8 mouse cellular contexts compared by ENCODE assay signal in the genomic region with DNA sequence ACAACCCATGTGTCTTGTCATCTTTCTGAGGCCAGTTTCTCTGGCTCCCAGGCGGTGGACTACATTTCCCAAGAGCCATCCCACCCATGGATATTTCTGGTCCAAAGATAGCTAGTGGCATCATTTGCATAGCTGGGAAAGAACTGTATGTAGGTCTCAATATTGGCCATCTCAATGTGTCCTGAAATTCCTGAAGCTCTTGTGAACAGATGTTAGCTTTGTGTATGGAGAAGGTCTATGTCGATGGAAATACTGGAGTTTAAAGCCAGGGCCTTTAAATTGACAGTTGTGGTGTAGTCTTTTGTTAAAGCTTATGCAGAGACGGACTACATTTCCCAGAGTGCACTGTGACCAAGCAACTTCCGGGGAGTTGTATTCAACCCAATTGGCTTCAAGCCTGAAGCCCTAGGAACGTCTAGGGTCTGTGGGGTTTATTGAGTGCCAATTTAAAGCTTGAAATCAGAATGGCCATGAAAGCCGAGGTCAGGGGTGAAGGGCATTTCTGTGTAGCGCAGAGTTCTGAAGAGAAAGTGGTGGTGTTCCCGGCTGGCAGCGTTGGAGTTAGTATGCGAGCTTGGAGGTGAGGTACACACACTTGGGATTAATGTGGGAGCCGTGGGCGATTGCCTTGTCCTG. TPM values are rescaled to one million over a fixed set of nuclear protein-coding genes. Genes with fewer than 3 reads are reported as not detected.
DNase-seq lines count a peak whose midpoint lies in the region; ATAC-seq and TF ChIP-seq lines count a peak whose summit lies in the region.

No protein-coding gene starts in this region.

- no peak for TF ChIP-seq CTCF in brain, embryonic 14.5 days (IDR thresholded peaks at IDR 0.05; ENCODE audit: borderline replicate concordance, extremely low read depth, insufficient read depth, insufficient read length)
- TF ChIP-seq CTCF in midbrain, postnatal 0 days (IDR thresholded peaks at IDR 0.05), result no peak

- peaks cover 7% of the 10 kb centered on the region for H3K36me3 ChIP-seq in heart, embryonic 11.5 days (ENCODE audit: control insufficient read depth, insufficient read depth, low read length)
- peaks cover 31% of the 10 kb centered on the region for H3K36me3 ChIP-seq in kidney, embryonic 15.5 days
- H3K36me3 ChIP-seq in limb, embryonic 15.5 days, result peaks cover 29% of the 10 kb centered on the region
- H3K36me3 ChIP-seq in midbrain, postnatal 0 days (ENCODE audit: insufficient read depth, low read length), result peaks cover 2% of the 10 kb centered on the region; the same call in 1 of the 2 replicates

- TF ChIP-seq POLR2A in brain, embryonic 14.5 days (IDR thresholded peaks at IDR 0.05; ENCODE audit: borderline replicate concordance, extremely low read depth, insufficient read depth, insufficient read length, poor library complexity, severe bottlenecking), result no peak

- peak; percentile 78 for ATAC-seq in erythroblast, adult 5-6 weeks (replicated peaks; ENCODE audit: low FRiP score, poor library complexity, severe bottlenecking)
- ATAC-seq in heart, embryonic 11.5 days (replicated peaks; ENCODE audit: insufficient number of reproducible peaks, low FRiP score, low TSS enrichment), result peak; percentile 69; the same call in 1 of the 2 replicates
- ATAC-seq in kidney, embryonic 15.5 days (replicated peaks; ENCODE audit: low FRiP score), result peak; percentile 59
- no peak for ATAC-seq in limb, embryonic 15.5 days (ENCODE audit: insufficient number of reproducible peaks, low FRiP score, low TSS enrichment, low read depth)
- peak; percentile 71 for ATAC-seq in midbrain, postnatal 0 days (ENCODE audit: low FRiP score)

- H3K27me3 ChIP-seq in heart, embryonic 11.5 days (ENCODE audit: control insufficient read depth, insufficient read depth, low read length), result no peaks in the 10 kb centered on the region
- H3K27me3 ChIP-seq in kidney, embryonic 15.5 days, result no peaks in the 10 kb centered on the region
- H3K27me3 ChIP-seq in limb, embryonic 15.5 days, result no peaks in the 10 kb centered on the region
- no peaks in the 10 kb centered on the region for H3K27me3 ChIP-seq in midbrain, postnatal 0 days (ENCODE audit: insufficient read depth, low read length)

- H3K4me3 ChIP-seq in heart, embryonic 11.5 days (ENCODE audit: low read depth, low read length), result peak overlapping the region; percentile 76
- peak overlapping the region; percentile 65 for H3K4me3 ChIP-seq in kidney, embryonic 15.5 days (replicated peaks)
- peak overlapping the region; percentile 63 for H3K4me3 ChIP-seq in limb, embryonic 15.5 days
- peak overlapping the region; percentile 53 for H3K4me3 ChIP-seq in midbrain, postnatal 0 days (ENCODE audit: low read depth, low read length)

- peaks cover 10% of the 10 kb centered on the region; the same call in 1 of the 2 replicates for H3K4me1 ChIP-seq in heart, embryonic 11.5 days (ENCODE audit: control insufficient read depth, insufficient read depth, low read length)
- peaks cover 31% of the 10 kb centered on the region for H3K4me1 ChIP-seq in kidney, embryonic 15.5 days
- peaks cover 33% of the 10 kb centered on the region for H3K4me1 ChIP-seq in limb, embryonic 15.5 days
- H3K4me1 ChIP-seq in midbrain, postnatal 0 days (ENCODE audit: insufficient read depth, low read length), result peaks cover 23% of the 10 kb centered on the region

- 3% methylated on average over 12 of the region's 12 CpGs for WGBS in heart, embryonic 11.5 days (ENCODE audit: insufficient replicate concordance)
- WGBS in kidney, embryonic 15.5 days, result 2% methylated on average over 12 of the region's 12 CpGs
- WGBS in limb, embryonic 15.5 days, result 2% methylated on average over 12 of the region's 12 CpGs
- WGBS in midbrain, postnatal 0 days, result 1% methylated on average over 12 of the region's 12 CpGs

- H3K9ac ChIP-seq in heart, embryonic 11.5 days (ENCODE audit: low read depth, low read length), result peak overlapping the region; percentile 74
- H3K9ac ChIP-seq in kidney, embryonic 15.5 days, result peak overlapping the region; percentile 65
- H3K9ac ChIP-seq in limb, embryonic 15.5 days, result peak overlapping the region; percentile 52
- peak overlapping the region; percentile 57 for H3K9ac ChIP-seq in midbrain, postnatal 0 days (replicated peaks; ENCODE audit: low read length, poor library complexity, severe bottlenecking)

- DNase-seq in CD4-positive helper T cell, adult 2 months (ENCODE audit: low read depth, low spot score), result peak; percentile 82
- DNase-seq in brain, embryonic 14.5 days (ENCODE audit: low read depth), result peak; percentile 97
- peak; percentile 95 for DNase-seq in midbrain, postnatal 0 days (ENCODE audit: low spot score)
- peak; percentile 51 to 82 for DNase-seq in spleen, postnatal 10 days (ENCODE audit: low spot score in 2 of 2)

- H3K9me3 ChIP-seq in heart, embryonic 11.5 days (replicated peaks; ENCODE audit: control insufficient read depth, low read length), result no peaks in the 10 kb centered on the region
- H3K9me3 ChIP-seq in kidney, embryonic 15.5 days (replicated peaks), result no peaks in the 10 kb centered on the region
- no peaks in the 10 kb centered on the region for H3K9me3 ChIP-seq in limb, embryonic 15.5 days
- H3K9me3 ChIP-seq in midbrain, postnatal 0 days (ENCODE audit: low read length), result no peaks in the 10 kb centered on the region

- peak overlapping the region; percentile 66 for H3K27ac ChIP-seq in heart, embryonic 11.5 days (ENCODE audit: low read depth, low read length)
- peak overlapping the region; percentile 33 for H3K27ac ChIP-seq in kidney, embryonic 15.5 days
- H3K27ac ChIP-seq in limb, embryonic 15.5 days, result no peak overlapping the region
- H3K27ac ChIP-seq in midbrain, postnatal 0 days (ENCODE audit: low read depth, low read length), result peak overlapping the region; percentile 80

- peak overlapping the region; percentile 68 for H3K4me2 ChIP-seq in heart, embryonic 11.5 days
- peak overlapping the region; percentile 64 for H3K4me2 ChIP-seq in kidney, embryonic 15.5 days
- H3K4me2 ChIP-seq in limb, embryonic 15.5 days, result peak overlapping the region; percentile 56
- peak overlapping the region; percentile 64 for H3K4me2 ChIP-seq in midbrain, postnatal 0 days (ENCODE audit: low read depth, low read length, poor library complexity, severe bottlenecking)

RNA-seq across cellular contexts. Expression of a gene that starts 2.8 kb away (rescaled TPM):
- polyA plus RNA-seq in brain, embryonic 14.5 days (2012; rRNA removed), result 12.2 and 14.8 TPM in 2 replicates
- total RNA-seq in erythroblast, adult 5-6 weeks (2015; ENCODE audit: low replicate concordance), result 0.42 and 0.77 TPM in 2 replicates
- 2.6 and 4.5 TPM in 2 replicates for total RNA-seq in erythroblast, adult 5-6 weeks (2017; ENCODE audit: low replicate concordance)
- 8.9 and 13.3 TPM in 2 replicates for polyA plus RNA-seq in heart, embryonic 11.5 days (2014; fragmentation: Nextera tagmentation; extraction: Ambion mirVana)
- polyA plus RNA-seq in kidney, embryonic 15.5 days (2015; fragmentation: Nextera tagmentation; extraction: Ambion mirVana), result 13.4 and 13.9 TPM in 2 replicates
- 14.2 and 14.3 TPM in 2 replicates for polyA plus RNA-seq in limb, embryonic 15.5 days (2015; fragmentation: Nextera tagmentation; extraction: Ambion mirVana)
- total RNA-seq in midbrain, postnatal 0 days (2014; rRNA removed), result 10.7 and 16.3 TPM in 2 replicates
- 11.7 and 11.9 TPM in 2 replicates for polyA plus RNA-seq in midbrain, postnatal 0 days (2015; fragmentation: Nextera tagmentation; extraction: Ambion mirVana)

RNA-seq across cellular contexts. Expression of a gene that starts 34.7 kb away (rescaled TPM):
- 7.4 and 9.1 TPM in 2 replicates for polyA plus RNA-seq in brain, embryonic 14.5 days (2012; rRNA removed)
- 0.63 TPM in 1 of 2 replicates, not detected in the other for total RNA-seq in erythroblast, adult 5-6 weeks (2015; ENCODE audit: low replicate concordance)
- not detected in 2 replicates for total RNA-seq in erythroblast, adult 5-6 weeks (2017; ENCODE audit: low replicate concordance)
- 2.8 and 4.7 TPM in 2 replicates for polyA plus RNA-seq in heart, embryonic 11.5 days (2014; fragmentation: Nextera tagmentation; extraction: Ambion mirVana)
- polyA plus RNA-seq in kidney, embryonic 15.5 days (2015; fragmentation: Nextera tagmentation; extraction: Ambion mirVana), result 5.4 and 6.7 TPM in 2 replicates
- 4.8 and 5.6 TPM in 2 replicates for polyA plus RNA-seq in limb, embryonic 15.5 days (2015; fragmentation: Nextera tagmentation; extraction: Ambion mirVana)
- 11.7 and 12.3 TPM in 2 replicates for total RNA-seq in midbrain, postnatal 0 days (2014; rRNA removed)
- 12.7 and 13.1 TPM in 2 replicates for polyA plus RNA-seq in midbrain, postnatal 0 days (2015; fragmentation: Nextera tagmentation; extraction: Ambion mirVana)

RNA-seq across cellular contexts. Expression of a gene that starts 34.9 kb away (rescaled TPM):
- polyA plus RNA-seq in brain, embryonic 14.5 days (2012; rRNA removed), result 11.9 and 12.9 TPM in 2 replicates
- total RNA-seq in erythroblast, adult 5-6 weeks (2015; ENCODE audit: low replicate concordance), result not detected in 2 replicates
- total RNA-seq in erythroblast, adult 5-6 weeks (2017; ENCODE audit: low replicate concordance), result not detected in 2 replicates
- 5.3 and 5.6 TPM in 2 replicates for polyA plus RNA-seq in heart, embryonic 11.5 days (2014; fragmentation: Nextera tagmentation; extraction: Ambion mirVana)
- polyA plus RNA-seq in kidney, embryonic 15.5 days (2015; fragmentation: Nextera tagmentation; extraction: Ambion mirVana), result 7.1 and 8.1 TPM in 2 replicates
- polyA plus RNA-seq in limb, embryonic 15.5 days (2015; fragmentation: Nextera tagmentation; extraction: Ambion mirVana), result 8.9 and 9.1 TPM in 2 replicates
- 11.5 and 12.2 TPM in 2 replicates for total RNA-seq in midbrain, postnatal 0 days (2014; rRNA removed)
- 12.5 and 13.2 TPM in 2 replicates for polyA plus RNA-seq in midbrain, postnatal 0 days (2015; fragmentation: Nextera tagmentation; extraction: Ambion mirVana)

RNA-seq across cellular contexts. Expression of a gene that starts 41.0 kb away (rescaled TPM):
- 15.0 and 17.3 TPM in 2 replicates for polyA plus RNA-seq in brain, embryonic 14.5 days (2012; rRNA removed)
- 1.5 TPM in 1 of 2 replicates, not detected in the other for total RNA-seq in erythroblast, adult 5-6 weeks (2015; ENCODE audit: low replicate concordance)
- total RNA-seq in erythroblast, adult 5-6 weeks (2017; ENCODE audit: low replicate concordance), result 0.26 and 0.28 TPM in 2 replicates
- 3.8 and 4.1 TPM in 2 replicates for polyA plus RNA-seq in heart, embryonic 11.5 days (2014; fragmentation: Nextera tagmentation; extraction: Ambion mirVana)
- polyA plus RNA-seq in kidney, embryonic 15.5 days (2015; fragmentation: Nextera tagmentation; extraction: Ambion mirVana), result 7.5 and 7.8 TPM in 2 replicates
- 6.7 and 7.6 TPM in 2 replicates for polyA plus RNA-seq in limb, embryonic 15.5 days (2015; fragmentation: Nextera tagmentation; extraction: Ambion mirVana)
- total RNA-seq in midbrain, postnatal 0 days (2014; rRNA removed), result 20.4 and 24.5 TPM in 2 replicates
- 14.7 and 16.2 TPM in 2 replicates for polyA plus RNA-seq in midbrain, postnatal 0 days (2015; fragmentation: Nextera tagmentation; extraction: Ambion mirVana)

RNA-seq across cellular contexts. Expression of a gene that starts 50.4 kb away (rescaled TPM):
- polyA plus RNA-seq in brain, embryonic 14.5 days (2012; rRNA removed), result 14.5 and 16.6 TPM in 2 replicates
- 1.7 and 3.8 TPM in 2 replicates for total RNA-seq in erythroblast, adult 5-6 weeks (2015; ENCODE audit: low replicate concordance)
- total RNA-seq in erythroblast, adult 5-6 weeks (2017; ENCODE audit: low replicate concordance), result 3.2 and 3.6 TPM in 2 replicates
- 8.7 and 8.8 TPM in 2 replicates for polyA plus RNA-seq in heart, embryonic 11.5 days (2014; fragmentation: Nextera tagmentation; extraction: Ambion mirVana)
- polyA plus RNA-seq in kidney, embryonic 15.5 days (2015; fragmentation: Nextera tagmentation; extraction: Ambion mirVana), result 13.1 and 14.0 TPM in 2 replicates
- polyA plus RNA-seq in limb, embryonic 15.5 days (2015; fragmentation: Nextera tagmentation; extraction: Ambion mirVana), result 14.0 and 15.4 TPM in 2 replicates
- 11.8 and 13.9 TPM in 2 replicates for total RNA-seq in midbrain, postnatal 0 days (2014; rRNA removed)
- 5.9 and 6.8 TPM in 2 replicates for polyA plus RNA-seq in midbrain, postnatal 0 days (2015; fragmentation: Nextera tagmentation; extraction: Ambion mirVana)
